Mouse (Mus musculus) stomach, postnatal 0 days (tissue): ENCODE results near the gene Txnip. TPM values are rescaled to one million over a fixed set of nuclear protein-coding genes. Genes with fewer than 3 reads are reported as not detected.
A peak's percentile ranks its signal among the peaks of the same experiment; 100 is the strongest.

Experiments used
- ATAC-seq: fragments of 200-750 bp; cut with Nextera tagmentation; 2 replicates; pipeline ENCODE4 v1.8.0; 2017; ENCODE audit not compliant: low FRiP score, low TSS enrichment
- DNase-seq: peaks from one replicate; pipeline ENCODE4 v3.0.0-alpha.2; 2016; ENCODE audit warnings: low spot score
- H3K27ac ChIP-seq: fragments of 300-500 bp; sonication (generic); replicated peaks from 2 replicates; pipeline ENCODE4 v1.5.1; 2014; ENCODE audit warnings: mild to moderate bottlenecking, control low read depth
- H3K27me3 ChIP-seq: fragments of 300-500 bp; sonication (generic); 2 replicates; pipeline ENCODE4 v1.6.1; 2014; ENCODE audit warnings: low read length; ENCODE audit not compliant: control insufficient read depth, insufficient read depth
- H3K36me3 ChIP-seq: fragments of 300-500 bp; sonication (generic); 2 replicates; pipeline ENCODE4 v1.6.1; 2014; ENCODE audit warnings: low read length, mixed read lengths; ENCODE audit not compliant: control insufficient read depth, insufficient read depth
- H3K4me1 ChIP-seq: fragments of 300-500 bp; sonication (generic); replicated peaks from 2 replicates; pipeline ENCODE4 v1.6.1; 2014; ENCODE audit warnings: antibody characterized with exemption; ENCODE audit not compliant: control insufficient read depth, insufficient read depth
- H3K4me2 ChIP-seq: fragments of 300-500 bp; sonication (generic); replicated peaks from 2 replicates; pipeline ENCODE4 v1.6.1; 2014; ENCODE audit warnings: low read depth, mild to moderate bottlenecking, control low read depth, moderate library complexity
- H3K4me3 ChIP-seq: fragments of 300-500 bp; sonication (generic); 2 replicates; pipeline ENCODE4 v1.5.1; 2014; ENCODE audit warnings: low read depth, low read length, control low read depth
- H3K9ac ChIP-seq: fragments of 300-500 bp; sonication (generic); 2 replicates; pipeline ENCODE4 v1.6.1; 2014; ENCODE audit warnings: mild to moderate bottlenecking, low read length, control low read depth, mixed read lengths
- H3K9me3 ChIP-seq: fragments of 300-500 bp; sonication (generic); 2 replicates; pipeline ENCODE4 v1.6.1; 2016; ENCODE audit warnings: low read length; ENCODE audit not compliant: control insufficient read depth
- CTCF ChIP-seq: IDR thresholded peaks from 2 replicates; pipeline ENCODE4 v1.5.1; 2016; ENCODE audit warnings: antibody characterized with exemption, low read depth, mild to moderate bottlenecking, moderate library complexity
- EP300 ChIP-seq: optimal IDR thresholded peaks from 2 replicates; pipeline ENCODE3; 2016; ENCODE audit warnings: antibody characterized with exemption
- WGBS: fragments of 180-500 bp; shearing (Covaris S2); extraction: QIAGEN DNeasy Blood & Tissue Kit; methylation state at CpG from one replicate; pipeline ENCODE4 v1.1.7; 2014; 5-methylcytosine and 5-hydroxymethylcytosine counted together
- polyA plus RNA-seq: library from polyadenylated mRNA; unstranded; fragments of >200 nt; fragmentation: Nextera tagmentation; extraction: Ambion mirVana; gene quantifications from 2 replicates; pipeline ENCODE4 v1.2.1, GENCODE M21; 2015

The Txnip gene
- polyA plus RNA-seq, 1 experiment from 2014 or later: 276 TPM

GRCm38 (mm10) chr3:96547389-96547960, 10.3 kb upstream of the Txnip start:
- TF ChIP-seq CTCF (peak; percentile 90), EP300 (no peak)
- Histone ChIP-seq H3K4me2 (no peak overlapping the region), H3K36me3 (no peaks in the 10 kb centered on the region), H3K4me3 (no peak overlapping the region), H3K4me1 (no peaks in the 10 kb centered on the region; the same call in none of the 2 replicates), H3K27me3 (no peaks in the 10 kb centered on the region), H3K9me3 (no peaks in the 10 kb centered on the region), H3K27ac (no peak overlapping the region), H3K9ac (no peak overlapping the region)
- DNase-seq (peak; percentile 81), ATAC-seq (peak; percentile 28; the same call in 1 of the 2 replicates)
- 8% methylated on average over 14 of the region's 14 CpGs for WGBS

GRCm38 (mm10) chr3:96548824-96549223, 8.9 kb upstream of the Txnip start:
- Histone ChIP-seq H3K4me2 (no peak overlapping the region), H3K36me3 (no peaks in the 10 kb centered on the region), H3K27ac (no peak overlapping the region), H3K4me1 (no peaks in the 10 kb centered on the region; the same call in none of the 2 replicates), H3K9me3 (no peaks in the 10 kb centered on the region), H3K4me3 (no peak overlapping the region), H3K27me3 (no peaks in the 10 kb centered on the region), H3K9ac (no peak overlapping the region)
- TF ChIP-seq CTCF (no peak), EP300 (no peak)
- DNase-seq (no peak), ATAC-seq (no peak)
- 80% methylated on average over 7 of the region's 7 CpGs for WGBS

GRCm38 (mm10) chr3:96549346-96549745, 8.4 kb upstream of the Txnip start:
- Histone ChIP-seq H3K9ac (no peak overlapping the region), H3K4me1 (peaks cover 4% of the 10 kb centered on the region), H3K36me3 (no peaks in the 10 kb centered on the region), H3K4me3 (no peak overlapping the region), H3K4me2 (no peak overlapping the region), H3K27ac (no peak overlapping the region), H3K27me3 (no peaks in the 10 kb centered on the region), H3K9me3 (no peaks in the 10 kb centered on the region)
- no peak for ATAC-seq
- WGBS: 82% methylated on average over 5 of the region's 5 CpGs
- TF ChIP-seq CTCF: no peak
- no peak for TF ChIP-seq EP300
- no peak for DNase-seq

GRCm38 (mm10) chr3:96551203-96551602, 6.6 kb upstream of the Txnip start:
- H3K9me3 ChIP-seq: no peaks in the 10 kb centered on the region
- no peaks in the 10 kb centered on the region for H3K27me3 ChIP-seq
- DNase-seq (peak; percentile 70), ATAC-seq (peak; percentile 33; the same call in 1 of the 2 replicates)
- H3K36me3 ChIP-seq: no peaks in the 10 kb centered on the region
- TF ChIP-seq CTCF (peak; percentile 84), EP300 (peak; percentile 96)
- H3K9ac ChIP-seq: no peak overlapping the region; the same call in 1 of the 2 replicates
- H3K4me1 ChIP-seq: peaks cover 7% of the 10 kb centered on the region
- H3K4me2 ChIP-seq: peak overlapping the region; percentile 12; the same call in 1 of the 2 replicates
- no peak overlapping the region for H3K4me3 ChIP-seq
- 5% methylated on average over 8 of the region's 8 CpGs for WGBS
- H3K27ac ChIP-seq: peak overlapping the region; percentile 78

- peak; percentile 21 for DNase-seq
- Histone ChIP-seq H3K4me2 (peak overlapping the region; percentile 12; the same call in 1 of the 2 replicates), H3K36me3 (no peaks in the 10 kb centered on the region), H3K4me3 (no peak overlapping the region), H3K9me3 (no peaks in the 10 kb centered on the region), H3K4me1 (peaks cover 7% of the 10 kb centered on the region), H3K9ac (0 out of 2 replicates have a peak overlapping the region, but pooled peaks have one; percentile 14), H3K27ac (peak overlapping the region; percentile 78), H3K27me3 (no peaks in the 10 kb centered on the region)
- WGBS: 28% methylated on average over 7 of the region's 7 CpGs
- no peak for ATAC-seq
- no peak for TF ChIP-seq CTCF
- TF ChIP-seq EP300: no peak
These were observed 5.9 kb upstream of the Txnip start for GRCm38 (mm10) chr3:96551890-96552289.

GRCm38 (mm10) chr3:96553601-96554000, 4.2 kb upstream of the Txnip start:
- DNase-seq (peak; percentile 14), ATAC-seq (no peak)
- Histone ChIP-seq H3K27me3 (no peaks in the 10 kb centered on the region), H3K4me1 (peaks cover 7% of the 10 kb centered on the region), H3K9ac (no peak overlapping the region), H3K9me3 (no peaks in the 10 kb centered on the region), H3K4me2 (no peak overlapping the region), H3K4me3 (no peak overlapping the region), H3K36me3 (no peaks in the 10 kb centered on the region), H3K27ac (peak overlapping the region; percentile 49; the same call in 1 of the 2 replicates)
- WGBS: 55% methylated on average over 6 of the region's 6 CpGs
- TF ChIP-seq CTCF (no peak), EP300 (no peak)
